Mouse (Mus musculus): ENCODE measurements around the gene Rassf1.

DNA sequence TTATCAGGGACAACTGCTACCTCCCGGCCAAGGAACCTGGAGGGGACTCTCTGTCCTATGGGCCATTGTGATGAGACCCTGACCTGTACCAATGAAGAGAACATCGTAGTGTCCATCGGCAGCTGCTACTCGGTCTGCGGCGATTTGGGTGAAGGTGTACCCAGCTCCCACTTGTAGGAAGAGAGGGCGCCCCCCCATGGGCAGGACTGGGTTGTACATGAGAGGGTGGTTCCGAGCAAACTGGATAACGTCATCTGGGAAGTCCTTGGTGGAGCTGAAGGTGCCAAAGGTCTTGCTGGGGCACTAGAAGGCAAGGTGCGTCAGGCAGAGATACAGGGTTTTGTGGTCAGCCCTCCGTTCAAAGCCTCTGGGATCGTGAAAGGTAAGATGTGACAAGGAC is 49.4 kb downstream of the Rassf1 start:
- TF ChIP-seq CTCF (conservative IDR thresholded peaks at IDR 0.05 in 1 of 2, IDR thresholded peaks at IDR 0.05 in 1 of 2; ENCODE audit: low read depth in 2 of 2, low read length in 2 of 2) (peak in 1 of 2 experiments; percentile 36; a peak in 2 of 4 replicates), EP300 (IDR thresholded peaks at IDR 0.05; ENCODE audit: low read length) (no peak), TBP (conservative IDR thresholded peaks at IDR 0.05; ENCODE audit: low read depth, low read length) (no peak), MXI1 (IDR thresholded peaks at IDR 0.05; ENCODE audit: low read depth, low read length) (no peak)
